Comparison of ENCODE assay signal across 9 mouse cellular contexts in the genomic region with DNA sequence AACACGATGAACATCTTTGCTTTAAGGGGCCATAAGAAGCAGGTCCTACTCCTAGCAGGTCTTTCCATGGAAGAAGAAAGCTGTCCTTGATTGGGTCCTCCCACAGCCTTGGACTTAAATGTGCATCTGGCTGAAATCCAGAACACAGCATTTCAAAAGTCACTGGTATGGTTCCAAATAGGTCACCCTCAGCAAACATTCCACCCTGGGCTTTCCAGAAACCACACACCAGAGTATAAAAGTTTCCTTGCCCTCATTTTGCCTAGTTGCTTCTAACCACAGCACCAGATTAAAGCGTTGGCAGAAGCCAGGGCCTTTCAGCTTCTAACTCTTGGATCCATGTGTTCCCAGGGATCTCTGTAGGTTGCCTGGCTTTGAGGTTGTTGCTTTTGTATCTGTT. TPM values are rescaled to one million over a fixed set of nuclear protein-coding genes. Genes with fewer than 3 reads are reported as not detected.
DNase-seq lines count a peak whose midpoint lies in the region; ATAC-seq and TF ChIP-seq lines count a peak whose summit lies in the region.
"Had no signal": no experiment of that assay in that cellular context is flagged by ENCODE, and none has a peak within 500 bp of the region (broad histone marks: within the 10 kb centered on the region; RNA-seq: fewer than 3 reads in every experiment).

No protein-coding gene starts in this region.

- peaks cover 33% of the 10 kb centered on the region for H3K4me1 ChIP-seq in embryonic facial prominence, embryonic 14.5 days (ENCODE audit: control insufficient read depth, insufficient read depth, low read length)
- H3K4me1 ChIP-seq in lung, embryonic 14.5 days (ENCODE audit: insufficient read depth), result peaks cover 5% of the 10 kb centered on the region; the same call in 1 of the 2 replicates
- no peaks in the 10 kb centered on the region for H3K4me1 ChIP-seq in thymus, adult 2 months (replicated peaks; ENCODE audit: control insufficient read depth, insufficient read depth, low read length)

- H3K9ac ChIP-seq in embryonic facial prominence, embryonic 14.5 days (ENCODE audit: low read depth, low read length), result no peak overlapping the region
- no peak overlapping the region for H3K9ac ChIP-seq in lung, embryonic 14.5 days

- peak; percentile 37; the same call in 1 of the 2 replicates for ATAC-seq in embryonic facial prominence, embryonic 14.5 days (ENCODE audit: low read depth)
- no peak for ATAC-seq in lung, embryonic 14.5 days (ENCODE audit: insufficient read depth)

- no peaks in the 10 kb centered on the region for H3K9me3 ChIP-seq in embryonic facial prominence, embryonic 14.5 days (ENCODE audit: control insufficient read depth, low read length)
- H3K9me3 ChIP-seq in lung, embryonic 14.5 days (ENCODE audit: low read depth, low read length), result no peaks in the 10 kb centered on the region

- DNase-seq in kidney, adult 11 months, result peak; percentile 29
- DNase-seq in kidney, postnatal 10 days, result no peak
- peak; percentile 78 for DNase-seq in NIH3T3 (ENCODE audit: low read depth)
- peak; percentile 80 for DNase-seq in embryonic facial prominence, embryonic 14.5 days (ENCODE audit: low spot score)
- DNase-seq in lung, embryonic 14.5 days, result peak; percentile 55
- no peak for DNase-seq in ovary, postnatal 14 days (ENCODE audit: low spot score)
- no peak for DNase-seq in cerebellum, adult 8-10 months
- no peak for DNase-seq in thymus, adult 2 months

- H3K4me3 ChIP-seq in embryonic facial prominence, embryonic 14.5 days (ENCODE audit: low read depth, low read length), result no peak overlapping the region
- H3K4me3 ChIP-seq in lung, embryonic 14.5 days (ENCODE audit: low read depth, low read length), result no peak overlapping the region
- H3K4me3 ChIP-seq in thymus, adult 2 months (ENCODE audit: control insufficient read depth, insufficient read depth, low read length), result no peak overlapping the region
- H3K4me3 ChIP-seq: erythroblast, embryonic 14.5 days had no signal

- TF ChIP-seq CTCF in lung, embryonic 14.5 days (IDR thresholded peaks at IDR 0.05; ENCODE audit: low read depth), result no peak
- no peak for TF ChIP-seq CTCF in thymus, adult 2 months (IDR thresholded peaks at IDR 0.05; ENCODE audit: borderline replicate concordance, control insufficient read depth, extremely low read depth, insufficient read depth, low read length, poor library complexity)

- peak overlapping the region; percentile 49; the same call in 1 of the 2 replicates for H3K27ac ChIP-seq in embryonic facial prominence, embryonic 14.5 days (replicated peaks; ENCODE audit: low read depth, low read length)
- no peak overlapping the region for H3K27ac ChIP-seq in lung, embryonic 14.5 days (ENCODE audit: low read depth)
- H3K27ac ChIP-seq in thymus, adult 2 months (ENCODE audit: control insufficient read depth, insufficient read depth, low read length), result no peak overlapping the region

- no peaks in the 10 kb centered on the region for H3K27me3 ChIP-seq in embryonic facial prominence, embryonic 14.5 days (replicated peaks; ENCODE audit: control insufficient read depth, insufficient read depth, low read length)
- no peaks in the 10 kb centered on the region for H3K27me3 ChIP-seq in lung, embryonic 14.5 days (ENCODE audit: insufficient read depth, low read length)
- H3K27me3 ChIP-seq in thymus, adult 2 months (ENCODE audit: control insufficient read depth, insufficient read depth, low read length), result no peaks in the 10 kb centered on the region

- H3K4me2 ChIP-seq in embryonic facial prominence, embryonic 14.5 days (ENCODE audit: low read depth, low read length), result no peak overlapping the region
- H3K4me2 ChIP-seq in lung, embryonic 14.5 days, result no peak overlapping the region

- no peak for TF ChIP-seq POLR2A in thymus, adult 2 months (IDR thresholded peaks at IDR 0.05; ENCODE audit: control insufficient read depth, extremely low read depth, insufficient read depth, low read length, poor library complexity)

- H3K36me3 ChIP-seq in embryonic facial prominence, embryonic 14.5 days (ENCODE audit: control insufficient read depth, insufficient read depth, low read length), result no peaks in the 10 kb centered on the region
- H3K36me3 ChIP-seq in lung, embryonic 14.5 days (ENCODE audit: insufficient read depth), result no peaks in the 10 kb centered on the region
- no peaks in the 10 kb centered on the region for H3K36me3 ChIP-seq in thymus, adult 2 months (ENCODE audit: control insufficient read depth, insufficient read depth, low read length)

- 61% methylated on average over 2 of the region's 2 CpGs for WGBS in embryonic facial prominence, embryonic 14.5 days
- 68% methylated on average over 2 of the region's 2 CpGs for WGBS in lung, embryonic 14.5 days
- 84% methylated on average over 2 of the region's 2 CpGs for WGBS in thymus, adult 2 months

RNA-seq across cellular contexts. Expression of a gene that starts 49.7 kb away (rescaled TPM):
- polyA plus RNA-seq in embryonic facial prominence, embryonic 14.5 days (2014; fragmentation: Nextera tagmentation; extraction: Ambion mirVana), result 754 and 803 TPM in 2 replicates
- polyA plus RNA-seq in lung, embryonic 14.5 days (2014; fragmentation: Nextera tagmentation; extraction: Ambion mirVana), result 717 and 719 TPM in 2 replicates
- 336 and 375 TPM in 2 replicates for polyA plus RNA-seq in thymus, adult 2 months (2012; rRNA removed)

Comparison
In these comparisons a context has a peak if more than half of its experiments do, and no peak if none do; other contexts are left out.
1. DNase-seq: peak in kidney, adult 11 months (single experiment), NIH3T3 (single experiment), embryonic facial prominence, embryonic 14.5 days (single experiment) and lung, embryonic 14.5 days (single experiment); none in kidney, postnatal 10 days (single experiment), ovary, postnatal 14 days (single experiment), cerebellum, adult 8-10 months (single experiment) and thymus, adult 2 months (single experiment).